Mouse (Mus musculus): ENCODE results near the gene Sez6. TPM values are rescaled to one million over a fixed set of nuclear protein-coding genes. Genes with fewer than 3 reads are reported as not detected.

Gene Sez6
- total and polyA plus RNA-seq, 3 experiments = 0.04 TPM; not detected in 2

- H3K27me3 ChIP-seq (replicated peaks) = peaks cover 20% of the 10 kb centered on the region
- H3K36me3 ChIP-seq (replicated peaks in 1 of 2; ENCODE audit: control insufficient read depth in 1 of 2, insufficient read depth in 1 of 2, low read length in 1 of 2) = no peaks in the 10 kb centered on the region
- no peak for DNase-seq (ENCODE audit: extremely low read depth)
- H3K4me3 ChIP-seq (replicated peaks in 1 of 3; ENCODE audit: low read depth in 2 of 3, low read length in 2 of 3, poor library complexity in 1 of 3) = no peak overlapping the region
- TF ChIP-seq ZKSCAN1 (IDR thresholded peaks at IDR 0.05; ENCODE audit: borderline replicate concordance, low read depth, low read length) (no peak), ZNF384 (IDR thresholded peaks at IDR 0.05; ENCODE audit: low read depth, low read length) (no peak), KAT2A (IDR thresholded peaks at IDR 0.05; ENCODE audit: insufficient replicate concordance, low read length) (no peak), EP300 (IDR thresholded peaks at IDR 0.05; ENCODE audit: low read length) (no peak), ZMIZ1 (IDR thresholded peaks at IDR 0.05; ENCODE audit: low read depth, low read length) (no peak), CHD1 (IDR thresholded peaks at IDR 0.05; ENCODE audit: low read depth, low read length) (no peak), MEF2A (IDR thresholded peaks at IDR 0.05; ENCODE audit: borderline replicate concordance, low read depth, low read length) (no peak), RCOR1 (conservative IDR thresholded peaks at IDR 0.05; ENCODE audit: low read depth, low read length) (no peak), GABPA (IDR thresholded peaks at IDR 0.05; ENCODE audit: insufficient replicate concordance, low read depth, low read length) (no peak)
- dilution Hi-C loops (cut with MboI; ENCODE audit: extremely low pct_ligation_motif_present, extremely low pct_unique_long_range_greater_than_20kb, low sequenced_read_pairs) (no loop called here), in situ Hi-C loops (cut with MboI; ENCODE audit: low pct_ligation_motif_present, low pct_unique_long_range_greater_than_20kb, low sequenced_read_pairs) (no loop called here)
- H3K9me3 ChIP-seq (replicated peaks; ENCODE audit: low read length) = no peaks in the 10 kb centered on the region
- no peak overlapping the region for H3K4me2 ChIP-seq (ENCODE audit: insufficient read depth, low read depth, poor library complexity, severe bottlenecking)
- no peak overlapping the region for H3K27ac ChIP-seq (ENCODE audit: insufficient read depth, low read depth)
- no peaks in the 10 kb centered on the region for H3K4me1 ChIP-seq (ENCODE audit: control insufficient read depth in 1 of 2, insufficient read depth in 2 of 2)
- no peaks in the 10 kb centered on the region for H3K79me2 ChIP-seq (replicated peaks; ENCODE audit: control insufficient read depth, extremely low read depth, insufficient read depth, poor library complexity, severe bottlenecking)
- no peak overlapping the region for H3K9ac ChIP-seq (ENCODE audit: insufficient read depth, low read depth)
These were observed 29.9 kb upstream of the Sez6 start for GRCm38 (mm10) chr11:77900696-77901095.

GRCm38 (mm10) chr11:77901366-77901765 is 29.2 kb upstream of the Sez6 start:
- no peak overlapping the region for H3K27ac ChIP-seq (ENCODE audit: insufficient read depth, low read depth)
- dilution Hi-C loops (cut with MboI; ENCODE audit: extremely low pct_ligation_motif_present, extremely low pct_unique_long_range_greater_than_20kb, low sequenced_read_pairs) = no loop called here

More at GRCm38 (mm10) chr11:77901366-77901765, 29.2 kb upstream of the Sez6 start:
- no peak overlapping the region for H3K4me3 ChIP-seq (replicated peaks in 1 of 3; ENCODE audit: low read depth in 2 of 3, low read length in 2 of 3, poor library complexity in 1 of 3)
- no peaks in the 10 kb centered on the region for H3K36me3 ChIP-seq (replicated peaks in 1 of 2; ENCODE audit: control insufficient read depth in 1 of 2, insufficient read depth in 1 of 2, low read length in 1 of 2)
- no peak overlapping the region for H3K4me2 ChIP-seq (ENCODE audit: insufficient read depth, low read depth, poor library complexity, severe bottlenecking)
- TF ChIP-seq ZKSCAN1 (IDR thresholded peaks at IDR 0.05; ENCODE audit: borderline replicate concordance, low read depth, low read length) (no peak), MAX (IDR thresholded peaks at IDR 0.05; ENCODE audit: low read length) (no peak), TBP (conservative IDR thresholded peaks at IDR 0.05; ENCODE audit: low read depth, low read length) (no peak), MEF2A (IDR thresholded peaks at IDR 0.05; ENCODE audit: borderline replicate concordance, low read depth, low read length) (no peak), UBTF (IDR thresholded peaks at IDR 0.05; ENCODE audit: low read depth, low read length) (no peak), ELF1 (IDR thresholded peaks at IDR 0.05; ENCODE audit: low read depth, low read length) (no peak), IRF4 (IDR thresholded peaks at IDR 0.05; ENCODE audit: low read depth, low read length) (no peak), ETS1 (conservative IDR thresholded peaks at IDR 0.05; ENCODE audit: low read depth, low read length) (no peak), SIN3A (IDR thresholded peaks at IDR 0.05; ENCODE audit: low read length) (no peak), MAFK (IDR thresholded peaks at IDR 0.05; ENCODE audit: insufficient replicate concordance, low read length) (no peak), NRF1 (IDR thresholded peaks at IDR 0.05; ENCODE audit: low read depth, low read length) (no peak), PAX5 (IDR thresholded peaks at IDR 0.05; ENCODE audit: low read length) (no peak), TCF12 (IDR thresholded peaks at IDR 0.05; ENCODE audit: low read depth, low read length) (no peak), JUN (IDR thresholded peaks at IDR 0.05; ENCODE audit: insufficient read depth, low read depth, low read length) (no peak), POLR2A (IDR thresholded peaks at IDR 0.05; ENCODE audit: low read depth, low read length) (no peak), ZNF384 (IDR thresholded peaks at IDR 0.05; ENCODE audit: low read depth, low read length) (no peak), ZC3H11A (IDR thresholded peaks at IDR 0.05; ENCODE audit: low read depth, low read length) (no peak), ZMIZ1 (IDR thresholded peaks at IDR 0.05; ENCODE audit: low read depth, low read length) (no peak)
- H3K27me3 ChIP-seq (replicated peaks) = peaks cover 16% of the 10 kb centered on the region
- in situ Hi-C loops (cut with MboI; ENCODE audit: low pct_ligation_motif_present, low pct_unique_long_range_greater_than_20kb, low sequenced_read_pairs) = no loop called here
- no peak overlapping the region for H3K9ac ChIP-seq (ENCODE audit: insufficient read depth, low read depth)
- no peaks in the 10 kb centered on the region for H3K79me2 ChIP-seq (replicated peaks; ENCODE audit: control insufficient read depth, extremely low read depth, insufficient read depth, poor library complexity, severe bottlenecking)
- no peaks in the 10 kb centered on the region for H3K4me1 ChIP-seq (ENCODE audit: control insufficient read depth in 1 of 2, insufficient read depth in 2 of 2)
- DNase-seq (ENCODE audit: extremely low read depth) = no peak
- H3K9me3 ChIP-seq (replicated peaks; ENCODE audit: low read length) = no peaks in the 10 kb centered on the region
